Mouse (Mus musculus): ENCODE data around the gene Pkig. TPM values are rescaled to one million over a fixed set of nuclear protein-coding genes. Genes with fewer than 3 reads are reported as not detected.

Pkig gene
- total and polyA plus RNA-seq, 3 experiments: 214 to 344 (median 237) TPM

GRCm38 (mm10) chr2:163657486-163657885 lies 700 bp upstream of the Pkig start:
- no peak overlapping the region for H3K27ac ChIP-seq
- no peak for DNase-seq
- H3K9ac ChIP-seq (ENCODE audit: low read depth, low read length): no peak overlapping the region
- no peaks in the 10 kb centered on the region for H3K27me3 ChIP-seq (ENCODE audit: control insufficient read depth, insufficient read depth, low read length)
- intact Hi-C loops (cut with DNase I): no loop called here
- H3K36me3 ChIP-seq (ENCODE audit: control insufficient read depth, insufficient read depth, low read length): no peaks in the 10 kb centered on the region
- peaks cover 15% of the 10 kb centered on the region for H3K4me1 ChIP-seq (ENCODE audit: control insufficient read depth, insufficient read depth, low read length)
- H3K79me2 ChIP-seq (replicated peaks; ENCODE audit: control insufficient read depth, insufficient read depth, low read length): 0 out of 2 replicates have a peak, but pooled peaks cover 3% of the 10 kb centered on the region
- WGBS: 92% methylated on average over 2 of the region's 2 CpGs
- no peak for TF ChIP-seq CTCF (IDR thresholded peaks at IDR 0.05)
- no peak for TF ChIP-seq POLR2A (IDR thresholded peaks at IDR 0.05; ENCODE audit: insufficient read depth, low read depth, low read length)
- no peak for TF ChIP-seq EP300 (IDR thresholded peaks at IDR 0.05; ENCODE audit: insufficient read depth, low read depth, low read length)
- H3K4me3 ChIP-seq: no peak overlapping the region

- Histone ChIP-seq H3K36me3 (ENCODE audit: control insufficient read depth, insufficient read depth, low read length) (peaks cover 3% of the 10 kb centered on the region), H3K27me3 (ENCODE audit: control insufficient read depth, insufficient read depth, low read length) (no peaks in the 10 kb centered on the region), H3K9ac (ENCODE audit: low read depth, low read length) (peak overlapping the region; percentile 77), H3K4me1 (ENCODE audit: control insufficient read depth, insufficient read depth, low read length) (peaks cover 16% of the 10 kb centered on the region), H3K4me3 (peak overlapping the region; percentile 63), H3K27ac (peak overlapping the region; percentile 92), H3K79me2 (replicated peaks; ENCODE audit: control insufficient read depth, insufficient read depth, low read length) (0 out of 2 replicates have a peak, but pooled peaks cover 3% of the 10 kb centered on the region)
- intact Hi-C loops (cut with DNase I): loop anchor here (1.0 to 2.0 kb wide), 2 partner anchors 34 to 57 kb away; no protein-coding TSS in a partner anchor
- DNase-seq: peak in 1 of 2 experiments; percentile 40
- TF ChIP-seq CTCF (IDR thresholded peaks at IDR 0.05) (no peak), EP300 (IDR thresholded peaks at IDR 0.05; ENCODE audit: insufficient read depth, low read depth, low read length) (no peak), POLR2A (IDR thresholded peaks at IDR 0.05; ENCODE audit: insufficient read depth, low read depth, low read length) (no peak)
- WGBS: 1% methylated on average over 8 of the region's 8 CpGs
Observed at GRCm38 (mm10) chr2:163658941-163659340, 755 bp downstream of the Pkig start.

- Histone ChIP-seq H3K9ac (ENCODE audit: low read depth, low read length) (peak overlapping the region; percentile 77), H3K4me3 (peak overlapping the region; percentile 63), H3K27ac (peak overlapping the region; percentile 92), H3K4me1 (ENCODE audit: control insufficient read depth, insufficient read depth, low read length) (peaks cover 18% of the 10 kb centered on the region), H3K27me3 (ENCODE audit: control insufficient read depth, insufficient read depth, low read length) (no peaks in the 10 kb centered on the region), H3K79me2 (replicated peaks; ENCODE audit: control insufficient read depth, insufficient read depth, low read length) (peaks cover 5% of the 10 kb centered on the region), H3K36me3 (ENCODE audit: control insufficient read depth, insufficient read depth, low read length) (peaks cover 5% of the 10 kb centered on the region)
- TF ChIP-seq CTCF (IDR thresholded peaks at IDR 0.05) (no peak), EP300 (IDR thresholded peaks at IDR 0.05; ENCODE audit: insufficient read depth, low read depth, low read length) (no peak), POLR2A (IDR thresholded peaks at IDR 0.05; ENCODE audit: insufficient read depth, low read depth, low read length) (no peak)
- no peak for DNase-seq
- intact Hi-C loops (cut with DNase I): loop anchor here (2.0 kb wide), 1 partner anchor 33 kb away; no protein-coding TSS in a partner anchor
- WGBS: 67% methylated on average over 12 of the region's 12 CpGs
Observed at GRCm38 (mm10) chr2:163659431-163659830, 1.2 kb downstream of the Pkig start.

GRCm38 (mm10) chr2:163660103-163660701 lies 2.0 kb downstream of the Pkig start:
- no peak for DNase-seq
- Histone ChIP-seq H3K4me3 (no peak overlapping the region), H3K36me3 (ENCODE audit: control insufficient read depth, insufficient read depth, low read length) (peaks cover 5% of the 10 kb centered on the region), H3K27ac (peak overlapping the region; percentile 92), H3K79me2 (replicated peaks; ENCODE audit: control insufficient read depth, insufficient read depth, low read length) (peaks cover 5% of the 10 kb centered on the region), H3K27me3 (ENCODE audit: control insufficient read depth, insufficient read depth, low read length) (no peaks in the 10 kb centered on the region), H3K9ac (ENCODE audit: low read depth, low read length) (0 out of 2 replicates have a peak overlapping the region, but pooled peaks have one; percentile 14), H3K4me1 (ENCODE audit: control insufficient read depth, insufficient read depth, low read length) (peaks cover 18% of the 10 kb centered on the region)
- 74% methylated on average over 5 of the region's 5 CpGs for WGBS
- intact Hi-C loops (cut with DNase I): no loop called here
- no peak for TF ChIP-seq EP300 (IDR thresholded peaks at IDR 0.05; ENCODE audit: insufficient read depth, low read depth, low read length)
- no peak for TF ChIP-seq CTCF (IDR thresholded peaks at IDR 0.05)
- no peak for TF ChIP-seq POLR2A (IDR thresholded peaks at IDR 0.05; ENCODE audit: insufficient read depth, low read depth, low read length)

- intact Hi-C loops (cut with DNase I): no loop called here
- TF ChIP-seq CTCF (IDR thresholded peaks at IDR 0.05): no peak
- TF ChIP-seq POLR2A (IDR thresholded peaks at IDR 0.05; ENCODE audit: insufficient read depth, low read depth, low read length): no peak
- TF ChIP-seq EP300 (IDR thresholded peaks at IDR 0.05; ENCODE audit: insufficient read depth, low read depth, low read length): no peak
- Histone ChIP-seq H3K4me3 (no peak overlapping the region), H3K27me3 (ENCODE audit: control insufficient read depth, insufficient read depth, low read length) (no peaks in the 10 kb centered on the region), H3K79me2 (replicated peaks; ENCODE audit: control insufficient read depth, insufficient read depth, low read length) (peaks cover 5% of the 10 kb centered on the region), H3K27ac (peak overlapping the region; percentile 36), H3K4me1 (ENCODE audit: control insufficient read depth, insufficient read depth, low read length) (peaks cover 20% of the 10 kb centered on the region), H3K36me3 (ENCODE audit: control insufficient read depth, insufficient read depth, low read length) (peaks cover 5% of the 10 kb centered on the region), H3K9ac (ENCODE audit: low read depth, low read length) (0 out of 2 replicates have a peak overlapping the region, but pooled peaks have one; percentile 23)
- 32% methylated on average over 6 of the region's 6 CpGs for WGBS
- DNase-seq: peak in 1 of 2 experiments; percentile 29
Observed at GRCm38 (mm10) chr2:163661371-163661850, 3.2 kb downstream of the Pkig start.

- peak overlapping the region; percentile 52 for H3K27ac ChIP-seq
- WGBS: 95% methylated on average over 5 of the region's 5 CpGs
- H3K4me1 ChIP-seq (ENCODE audit: control insufficient read depth, insufficient read depth, low read length): peaks cover 20% of the 10 kb centered on the region
- DNase-seq: no peak
- intact Hi-C loops (cut with DNase I): no loop called here
- no peaks in the 10 kb centered on the region for H3K27me3 ChIP-seq (ENCODE audit: control insufficient read depth, insufficient read depth, low read length)
- peaks cover 5% of the 10 kb centered on the region for H3K79me2 ChIP-seq (replicated peaks; ENCODE audit: control insufficient read depth, insufficient read depth, low read length)
- no peak overlapping the region; the same call in 1 of the 2 replicates for H3K9ac ChIP-seq (ENCODE audit: low read depth, low read length)
- peaks cover 5% of the 10 kb centered on the region for H3K36me3 ChIP-seq (ENCODE audit: control insufficient read depth, insufficient read depth, low read length)
- no peak overlapping the region for H3K4me3 ChIP-seq
- TF ChIP-seq CTCF (IDR thresholded peaks at IDR 0.05) (no peak), EP300 (IDR thresholded peaks at IDR 0.05; ENCODE audit: insufficient read depth, low read depth, low read length) (no peak), POLR2A (IDR thresholded peaks at IDR 0.05; ENCODE audit: insufficient read depth, low read depth, low read length) (no peak)
Observed at GRCm38 (mm10) chr2:163662076-163662475, 3.9 kb downstream of the Pkig start.
